Mouse (Mus musculus) thymus, postnatal 14 days (tissue): Measurements from ENCODE around the gene Svop.

Source experiments
- DNase-seq: peaks from one replicate; pipeline ENCODE4 v3.0.0; 2021

Gene Svop

GRCm38 (mm10) chr5:114102807-114103206 is 11.4 kb upstream of the Svop start:
- no peak for DNase-seq

GRCm38 (mm10) chr5:114101873-114102272 is 10.5 kb upstream of the Svop start:
- DNase-seq, result no peak

- no peak for DNase-seq
Measured at GRCm38 (mm10) chr5:114100390-114101099, 9.2 kb upstream of the Svop start.

GRCm38 (mm10) chr5:114099709-114100389 is 8.5 kb upstream of the Svop start:
- peak; percentile 93 for DNase-seq

- DNase-seq, result no peak
Measured at GRCm38 (mm10) chr5:114090421-114091013, 853 bp downstream of the Svop start.

GRCm38 (mm10) chr5:114087875-114088480 is 3.4 kb downstream of the Svop start:
- no peak for DNase-seq

GRCm38 (mm10) chr5:114085501-114085900 is 5.9 kb downstream of the Svop start:
- no peak for DNase-seq

- no peak for DNase-seq
Measured at GRCm38 (mm10) chr5:114077009-114077408, 14.4 kb downstream of the Svop start.

GRCm38 (mm10) chr5:114072262-114072661 is 19.1 kb downstream of the Svop start:
- no peak for DNase-seq

- DNase-seq, result no peak
Measured at GRCm38 (mm10) chr5:114070858-114071257, 20.5 kb downstream of the Svop start.

GRCm38 (mm10) chr5:114067982-114068381 is 23.4 kb downstream of the Svop start:
- DNase-seq, result no peak

- no peak for DNase-seq
Measured at GRCm38 (mm10) chr5:114067543-114067942, 23.8 kb downstream of the Svop start.

GRCm38 (mm10) chr5:114066601-114067000 is 24.8 kb downstream of the Svop start:
- DNase-seq, result no peak

GRCm38 (mm10) chr5:114065161-114065560 is 26.2 kb downstream of the Svop start, which contains the start of gene Usp30:
Gene Usp30 (plus strand): TSS chr5:114065461.
- DNase-seq, result no peak

- no peak for DNase-seq
Measured at GRCm38 (mm10) chr5:114063958-114064357, 27.4 kb downstream of the Svop start.

GRCm38 (mm10) chr5:114061675-114062074 is 29.7 kb downstream of the Svop start:
- no peak for DNase-seq

- no peak for DNase-seq
Measured at GRCm38 (mm10) chr5:114057129-114057731, 34.1 kb downstream of the Svop start.

GRCm38 (mm10) chr5:114052246-114052761 is 39.1 kb downstream of the Svop start:
- peak; percentile 43 for DNase-seq

- DNase-seq, result no peak
Measured at GRCm38 (mm10) chr5:114048731-114049308, 42.5 kb downstream of the Svop start.

GRCm38 (mm10) chr5:114047182-114047581 is 44.2 kb downstream of the Svop start:
- no peak for DNase-seq

- no peak for DNase-seq
Measured at GRCm38 (mm10) chr5:114046604-114047003, 44.8 kb downstream of the Svop start.

GRCm38 (mm10) chr5:114046151-114046550 is 45.2 kb downstream of the Svop start:
- no peak for DNase-seq

- DNase-seq, result no peak
Measured at GRCm38 (mm10) chr5:114045134-114045533, 46.2 kb downstream of the Svop start.
